Mouse (Mus musculus): Measurements from ENCODE around the gene Six2. TPM values are rescaled to one million over a fixed set of nuclear protein-coding genes. Genes with fewer than 3 reads are reported as not detected.

Six2 gene
- polyA plus RNA-seq, 1 experiment from 2014 or later, result 55.0 TPM

DNA sequence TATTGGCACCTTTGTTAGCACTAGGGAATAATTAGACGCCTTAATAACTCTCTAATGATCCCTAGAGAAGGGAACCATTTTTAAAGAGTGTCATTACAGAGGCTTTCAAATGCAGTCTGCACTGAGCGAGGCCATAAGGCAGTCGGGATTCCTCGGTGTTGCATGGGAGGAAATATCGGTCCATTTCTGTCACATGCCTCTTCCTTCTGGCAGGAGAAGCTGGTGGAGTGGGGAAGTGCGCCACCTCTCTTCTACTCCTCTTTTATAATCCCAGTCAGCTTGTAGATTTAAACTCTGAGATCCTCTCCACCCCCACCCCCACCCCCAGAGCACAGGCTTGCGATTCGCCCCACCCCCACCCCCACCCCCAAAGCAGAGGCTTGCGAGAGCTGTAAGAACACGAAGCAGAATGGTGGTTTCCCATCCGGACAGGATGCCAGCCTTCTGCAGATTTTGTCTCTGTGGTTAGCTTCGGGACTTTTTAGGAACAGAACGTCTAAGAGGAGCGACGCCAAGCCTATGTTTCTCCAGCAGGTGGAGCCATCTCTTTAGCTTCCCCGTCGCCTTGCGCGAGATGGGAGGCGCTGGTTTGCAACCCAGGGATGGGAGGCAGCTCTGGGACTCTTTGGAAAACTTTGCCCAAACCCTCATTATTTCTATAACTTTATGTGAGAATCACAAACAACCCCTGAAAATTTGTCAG, 23.3 kb downstream of the Six2 start:
- Histone ChIP-seq H3K27me3 (ENCODE audit: control insufficient read depth, insufficient read depth, low read length) (peaks cover 6% of the 10 kb centered on the region; the same call in 1 of the 2 replicates), H3K27ac (replicated peaks; ENCODE audit: low read depth, low read length) (no peak overlapping the region), H3K9me3 (replicated peaks; ENCODE audit: control insufficient read depth, low read length) (no peaks in the 10 kb centered on the region), H3K36me3 (replicated peaks; ENCODE audit: control insufficient read depth, insufficient read depth, low read depth, low read length) (no peaks in the 10 kb centered on the region), H3K4me2 (ENCODE audit: low read depth, low read length) (peak overlapping the region; percentile 24; the same call in 1 of the 2 replicates), H3K4me3 (ENCODE audit: low read depth, low read length) (no peak overlapping the region), H3K9ac (replicated peaks; ENCODE audit: low read length) (no peak overlapping the region), H3K4me1 (ENCODE audit: control insufficient read depth, insufficient read depth, low read length) (no peaks in the 10 kb centered on the region)
- ATAC-seq (replicated peaks; ENCODE audit: insufficient number of reproducible peaks, low FRiP score, low TSS enrichment, low read depth) (0 out of 2 replicates have a peak, but pooled peaks have one; percentile 46), DNase-seq (ENCODE audit: low spot score) (peak; percentile 94)
- WGBS, result 2% methylated on average over 20 of the region's 20 CpGs

DNA sequence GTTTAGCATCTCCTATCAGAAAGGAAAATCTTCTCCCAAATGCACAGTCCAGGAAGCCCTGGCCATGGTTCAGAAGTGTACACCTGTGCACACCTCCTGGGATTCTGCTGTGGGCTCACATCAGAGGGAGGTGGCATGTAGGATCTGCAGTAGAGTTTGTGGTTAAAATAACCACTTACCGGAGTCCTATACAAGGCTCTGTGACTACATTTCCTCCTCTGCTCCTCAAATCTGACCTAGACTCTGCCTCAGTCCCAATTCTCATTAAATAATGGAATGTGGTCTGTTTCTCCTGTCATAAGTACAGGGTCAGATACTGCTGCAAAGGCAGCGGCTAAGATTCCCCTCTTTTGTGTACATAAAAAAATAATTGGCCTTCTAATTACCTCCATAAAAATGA, 23.9 kb downstream of the Six2 start:
- no peaks in the 10 kb centered on the region for H3K4me1 ChIP-seq (ENCODE audit: control insufficient read depth, insufficient read depth, low read length)
- 29% methylated on average over 2 of the region's 2 CpGs for WGBS
- ATAC-seq (replicated peaks; ENCODE audit: insufficient number of reproducible peaks, low FRiP score, low TSS enrichment, low read depth) (no peak), DNase-seq (ENCODE audit: low spot score) (no peak)
- no peak overlapping the region for H3K4me3 ChIP-seq (ENCODE audit: low read depth, low read length)
- H3K9me3 ChIP-seq (replicated peaks; ENCODE audit: control insufficient read depth, low read length), result no peaks in the 10 kb centered on the region
- no peak overlapping the region for H3K9ac ChIP-seq (replicated peaks; ENCODE audit: low read length)
- H3K4me2 ChIP-seq (ENCODE audit: low read depth, low read length), result no peak overlapping the region
- no peaks in the 10 kb centered on the region for H3K36me3 ChIP-seq (replicated peaks; ENCODE audit: control insufficient read depth, insufficient read depth, low read depth, low read length)
- H3K27ac ChIP-seq (replicated peaks; ENCODE audit: low read depth, low read length), result no peak overlapping the region
- peaks cover 6% of the 10 kb centered on the region; the same call in 1 of the 2 replicates for H3K27me3 ChIP-seq (ENCODE audit: control insufficient read depth, insufficient read depth, low read length)

DNA sequence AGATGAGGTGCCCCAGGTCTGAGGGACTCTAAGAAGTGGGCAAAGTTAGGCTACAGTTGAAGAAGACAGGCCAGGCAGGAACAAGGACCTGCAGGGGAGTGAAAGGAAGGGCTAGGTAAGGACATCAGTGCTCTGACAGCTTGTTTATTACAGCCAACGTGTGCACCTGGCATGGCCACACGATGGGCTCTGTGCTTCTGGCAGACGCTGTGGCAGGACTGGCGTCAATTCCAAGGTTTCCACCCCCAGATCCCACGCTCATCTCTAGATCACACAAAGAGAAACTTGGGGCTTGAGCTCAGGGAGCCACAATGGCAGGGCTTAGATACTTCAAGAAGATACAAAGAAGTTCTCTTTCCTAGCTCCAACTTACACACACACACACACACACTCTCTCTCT, 26.6 kb downstream of the Six2 start:
- Histone ChIP-seq H3K36me3 (replicated peaks; ENCODE audit: control insufficient read depth, insufficient read depth, low read depth, low read length) (no peaks in the 10 kb centered on the region), H3K9me3 (replicated peaks; ENCODE audit: control insufficient read depth, low read length) (no peaks in the 10 kb centered on the region), H3K27me3 (ENCODE audit: control insufficient read depth, insufficient read depth, low read length) (peaks cover 6% of the 10 kb centered on the region; the same call in 1 of the 2 replicates), H3K27ac (replicated peaks; ENCODE audit: low read depth, low read length) (no peak overlapping the region), H3K4me2 (ENCODE audit: low read depth, low read length) (no peak overlapping the region), H3K9ac (replicated peaks; ENCODE audit: low read length) (no peak overlapping the region), H3K4me1 (ENCODE audit: control insufficient read depth, insufficient read depth, low read length) (no peaks in the 10 kb centered on the region), H3K4me3 (ENCODE audit: low read depth, low read length) (no peak overlapping the region)
- DNase-seq (ENCODE audit: low spot score), result no peak
- ATAC-seq (replicated peaks; ENCODE audit: insufficient number of reproducible peaks, low FRiP score, low TSS enrichment, low read depth), result no peak
- WGBS, result 73% methylated on average over 5 of the region's 5 CpGs

DNA sequence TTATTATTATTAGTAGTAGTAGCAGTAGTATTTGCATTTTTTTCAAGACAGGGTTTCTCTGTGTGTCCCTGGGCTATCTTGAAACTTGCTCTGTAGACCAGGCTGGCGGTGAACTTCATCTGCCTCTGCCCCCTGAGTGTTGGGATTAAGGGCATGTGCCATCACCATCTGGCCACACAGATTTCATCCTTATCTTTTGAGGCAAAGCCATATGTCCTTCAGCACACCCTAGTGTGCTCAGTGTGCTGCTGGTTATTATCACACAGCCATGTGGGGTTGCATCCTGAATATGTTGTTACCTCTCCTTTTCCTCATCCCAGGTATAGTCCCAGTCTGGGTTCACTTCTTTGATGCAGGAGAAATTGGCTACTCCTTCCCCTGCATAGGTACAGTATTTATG, 28.1 kb downstream of the Six2 start:
- Histone ChIP-seq H3K9ac (replicated peaks; ENCODE audit: low read length) (no peak overlapping the region), H3K27ac (replicated peaks; ENCODE audit: low read depth, low read length) (no peak overlapping the region), H3K4me2 (ENCODE audit: low read depth, low read length) (no peak overlapping the region), H3K36me3 (replicated peaks; ENCODE audit: control insufficient read depth, insufficient read depth, low read depth, low read length) (no peaks in the 10 kb centered on the region), H3K4me3 (ENCODE audit: low read depth, low read length) (no peak overlapping the region), H3K27me3 (ENCODE audit: control insufficient read depth, insufficient read depth, low read length) (peaks cover 6% of the 10 kb centered on the region; the same call in 1 of the 2 replicates), H3K9me3 (replicated peaks; ENCODE audit: control insufficient read depth, low read length) (no peaks in the 10 kb centered on the region), H3K4me1 (ENCODE audit: control insufficient read depth, insufficient read depth, low read length) (no peaks in the 10 kb centered on the region)
- DNase-seq (ENCODE audit: low spot score) (no peak), ATAC-seq (replicated peaks; ENCODE audit: insufficient number of reproducible peaks, low FRiP score, low TSS enrichment, low read depth) (no peak)
- 91% methylated on average over 1 of the region's 1 CpGs for WGBS

DNA sequence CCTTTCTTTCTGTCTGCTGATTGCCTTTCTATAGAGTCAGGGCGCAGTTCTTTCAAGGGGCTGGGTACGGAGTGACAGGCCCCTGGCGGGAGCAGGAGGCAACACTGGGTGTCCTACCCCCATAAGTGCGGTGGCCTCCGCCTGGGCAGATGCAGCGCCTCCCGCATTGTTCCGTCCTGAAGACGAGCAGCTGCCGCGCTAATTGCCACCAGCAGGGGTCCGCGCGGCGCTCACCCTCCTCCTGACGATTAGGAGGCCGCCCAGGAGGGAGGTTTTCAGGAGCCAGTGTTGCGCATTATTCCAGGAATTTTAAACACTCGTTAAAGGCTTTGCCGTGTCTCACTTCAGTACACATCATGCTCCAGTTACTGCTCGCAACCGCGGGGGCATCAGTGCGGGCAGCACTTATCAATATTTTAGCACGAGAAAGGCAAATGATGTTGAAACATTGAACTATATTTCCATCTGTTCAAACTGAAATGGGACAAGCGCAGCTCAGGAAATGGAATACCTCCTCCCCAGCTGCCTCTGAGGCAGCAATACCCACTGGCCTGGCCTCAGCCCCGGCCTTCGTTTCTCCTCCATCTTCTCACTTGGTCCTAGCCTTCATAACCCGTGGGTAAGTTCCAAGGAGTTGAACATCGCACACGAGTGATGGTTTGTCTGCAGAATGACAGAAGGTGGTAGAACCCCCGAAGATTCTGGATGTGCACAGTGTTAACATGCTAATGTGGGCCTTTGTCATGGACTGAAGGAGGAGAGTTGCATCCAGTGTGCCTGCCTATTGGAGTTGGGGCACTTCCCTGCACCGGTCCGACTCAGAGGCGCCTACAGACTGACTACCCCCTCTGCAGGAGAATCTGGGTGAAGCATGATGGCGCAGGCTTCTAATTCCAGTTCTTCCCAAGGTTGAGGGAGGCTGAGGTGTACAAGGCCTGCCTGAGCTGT, 42.1 kb downstream of the Six2 start:
- Histone ChIP-seq H3K4me2 (ENCODE audit: low read depth, low read length) (peak overlapping the region; percentile 60), H3K9ac (replicated peaks; ENCODE audit: low read length) (peak overlapping the region; percentile 55)

DNA sequence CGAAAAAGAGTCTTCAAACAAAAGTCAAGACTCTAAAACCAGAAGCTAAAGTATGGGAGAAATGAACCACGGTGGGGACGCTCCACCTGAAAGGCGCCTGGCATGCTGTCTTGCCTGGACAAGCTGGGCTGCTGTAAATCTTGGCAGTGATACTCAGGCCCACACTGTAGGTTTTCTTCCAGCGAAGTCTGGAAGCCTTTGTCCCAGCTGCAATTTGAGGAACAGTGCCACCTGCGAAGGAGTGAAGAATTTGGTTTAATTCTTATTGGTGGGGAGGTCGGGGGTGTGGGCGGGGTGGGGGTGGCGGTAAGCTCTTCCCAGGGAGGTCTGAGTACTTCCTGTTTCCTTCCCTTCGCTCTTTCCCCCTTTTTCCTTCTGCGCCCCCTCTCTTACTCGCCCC, 42.8 kb downstream of the Six2 start:
- Histone ChIP-seq H3K4me2 (ENCODE audit: low read depth, low read length) (peak overlapping the region; percentile 60), H3K4me3 (ENCODE audit: low read depth, low read length) (peak overlapping the region; percentile 28), H3K27me3 (ENCODE audit: control insufficient read depth, insufficient read depth, low read length) (peaks cover 15% of the 10 kb centered on the region), H3K9ac (replicated peaks; ENCODE audit: low read length) (peak overlapping the region; percentile 55), H3K4me1 (ENCODE audit: control insufficient read depth, insufficient read depth, low read length) (no peaks in the 10 kb centered on the region), H3K9me3 (replicated peaks; ENCODE audit: control insufficient read depth, low read length) (no peaks in the 10 kb centered on the region), H3K27ac (replicated peaks; ENCODE audit: low read depth, low read length) (no peak overlapping the region), H3K36me3 (replicated peaks; ENCODE audit: control insufficient read depth, insufficient read depth, low read depth, low read length) (no peaks in the 10 kb centered on the region)
- DNase-seq (ENCODE audit: low spot score) (peak; percentile 50), ATAC-seq (replicated peaks; ENCODE audit: insufficient number of reproducible peaks, low FRiP score, low TSS enrichment, low read depth) (peak; percentile 45)
- WGBS, result 9% methylated on average over 9 of the region's 12 CpGs

More for the DNA sequence above, 42.1 kb downstream of the Six2 start:
- H3K36me3 ChIP-seq (replicated peaks; ENCODE audit: control insufficient read depth, insufficient read depth, low read depth, low read length), result no peaks in the 10 kb centered on the region
- ATAC-seq (replicated peaks; ENCODE audit: insufficient number of reproducible peaks, low FRiP score, low TSS enrichment, low read depth) (peak; percentile 78), DNase-seq (ENCODE audit: low spot score) (peak; percentile 87)
- WGBS, result 3% methylated on average over 36 of the region's 36 CpGs
- H3K9me3 ChIP-seq (replicated peaks; ENCODE audit: control insufficient read depth, low read length), result no peaks in the 10 kb centered on the region
- no peaks in the 10 kb centered on the region for H3K4me1 ChIP-seq (ENCODE audit: control insufficient read depth, insufficient read depth, low read length)
- no peak overlapping the region for H3K27ac ChIP-seq (replicated peaks; ENCODE audit: low read depth, low read length)
- peaks cover 15% of the 10 kb centered on the region for H3K27me3 ChIP-seq (ENCODE audit: control insufficient read depth, insufficient read depth, low read length)
- H3K4me3 ChIP-seq (ENCODE audit: low read depth, low read length), result peak overlapping the region; percentile 28

DNA sequence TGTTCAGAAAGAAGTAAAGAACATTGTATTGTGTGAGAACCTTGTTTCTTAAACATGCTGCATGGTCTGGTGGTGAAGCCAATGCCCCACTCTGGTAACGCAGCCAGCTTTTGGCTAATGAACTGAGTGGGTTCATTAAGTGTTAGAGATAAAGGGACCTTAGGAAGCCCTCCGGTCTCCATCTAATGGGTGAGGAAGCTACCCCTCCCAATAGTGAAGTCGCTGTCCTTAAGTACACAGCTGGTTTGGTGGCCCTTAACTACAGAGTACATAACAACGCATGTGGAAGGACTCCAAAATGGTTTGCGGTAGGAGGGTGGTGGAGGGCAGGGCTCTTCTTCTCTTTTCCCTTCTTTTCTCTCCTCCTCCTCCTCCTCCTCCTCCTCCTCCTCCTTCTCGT, 50.2 kb downstream of the Six2 start:
- Histone ChIP-seq H3K4me3 (ENCODE audit: low read depth, low read length) (no peak overlapping the region), H3K9me3 (replicated peaks; ENCODE audit: control insufficient read depth, low read length) (no peaks in the 10 kb centered on the region), H3K4me2 (ENCODE audit: low read depth, low read length) (no peak overlapping the region), H3K27ac (replicated peaks; ENCODE audit: low read depth, low read length) (no peak overlapping the region), H3K9ac (replicated peaks; ENCODE audit: low read length) (no peak overlapping the region), H3K4me1 (ENCODE audit: control insufficient read depth, insufficient read depth, low read length) (no peaks in the 10 kb centered on the region), H3K27me3 (ENCODE audit: control insufficient read depth, insufficient read depth, low read length) (no peaks in the 10 kb centered on the region), H3K36me3 (replicated peaks; ENCODE audit: control insufficient read depth, insufficient read depth, low read depth, low read length) (no peaks in the 10 kb centered on the region)
- no peak for DNase-seq (ENCODE audit: low spot score)
- no peak for ATAC-seq (replicated peaks; ENCODE audit: insufficient number of reproducible peaks, low FRiP score, low TSS enrichment, low read depth)
- WGBS, result 81% methylated on average over 5 of the region's 6 CpGs

Measured in embryonic facial prominence, embryonic 11.5 days (tissue).